Mouse (Mus musculus) embryo, embryonic 9.5 days (tissue): ENCODE measurements around the gene Ccdc8.
"Not testable (repeated sequence)": the region's sequence is repeated elsewhere in the genome, so short reads cannot be mapped to it uniquely, and the experiment has no call there.

Experiments used
- DNase-seq: peaks from one replicate; pipeline ENCODE4 v3.0.0-alpha.2; 2017; ENCODE audit errors: extremely low spot score

Ccdc8 gene

DNA sequence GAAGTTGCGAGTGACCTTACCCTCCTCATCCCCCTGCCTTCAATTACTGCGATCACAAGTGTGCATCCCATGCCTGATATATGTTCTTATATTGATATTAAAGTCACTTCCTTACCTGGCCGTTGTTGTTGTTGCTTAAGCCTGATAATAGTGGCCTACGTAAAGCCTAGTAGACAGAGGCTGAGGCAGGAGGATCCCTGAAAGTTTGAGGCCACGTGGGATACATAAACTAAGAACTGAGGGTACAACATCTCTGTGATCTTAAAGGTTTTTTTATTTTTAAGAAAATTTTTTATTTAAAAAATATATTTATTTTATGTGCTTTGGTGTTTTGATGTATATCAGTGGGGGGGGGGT, at the start of gene Ccdc8:
TSS of gene Ccdc8 (plus strand) at position 258 of the 357 bp plus-strand sequence.
- no peak for DNase-seq

DNA sequence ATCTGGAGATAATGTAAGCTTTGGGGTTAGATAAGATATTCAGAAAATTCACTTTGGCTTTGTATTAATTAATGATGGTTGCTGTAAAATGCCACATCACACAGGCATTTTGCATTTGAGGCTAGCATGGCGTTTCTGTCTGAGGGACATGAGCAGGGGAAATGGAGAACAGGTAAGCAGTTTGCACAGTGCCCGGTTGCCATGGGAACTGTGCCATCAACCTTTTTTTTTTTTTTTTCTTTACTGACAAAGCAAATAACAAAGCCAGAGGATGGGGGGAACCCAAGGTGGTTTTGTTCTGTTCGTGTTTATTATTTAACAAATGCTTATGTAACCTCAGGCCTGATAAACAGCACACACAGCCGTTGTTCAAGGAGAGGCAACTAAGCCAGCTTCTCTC, 49.6 kb upstream of the Ccdc8 start:
- no peak for DNase-seq

DNA sequence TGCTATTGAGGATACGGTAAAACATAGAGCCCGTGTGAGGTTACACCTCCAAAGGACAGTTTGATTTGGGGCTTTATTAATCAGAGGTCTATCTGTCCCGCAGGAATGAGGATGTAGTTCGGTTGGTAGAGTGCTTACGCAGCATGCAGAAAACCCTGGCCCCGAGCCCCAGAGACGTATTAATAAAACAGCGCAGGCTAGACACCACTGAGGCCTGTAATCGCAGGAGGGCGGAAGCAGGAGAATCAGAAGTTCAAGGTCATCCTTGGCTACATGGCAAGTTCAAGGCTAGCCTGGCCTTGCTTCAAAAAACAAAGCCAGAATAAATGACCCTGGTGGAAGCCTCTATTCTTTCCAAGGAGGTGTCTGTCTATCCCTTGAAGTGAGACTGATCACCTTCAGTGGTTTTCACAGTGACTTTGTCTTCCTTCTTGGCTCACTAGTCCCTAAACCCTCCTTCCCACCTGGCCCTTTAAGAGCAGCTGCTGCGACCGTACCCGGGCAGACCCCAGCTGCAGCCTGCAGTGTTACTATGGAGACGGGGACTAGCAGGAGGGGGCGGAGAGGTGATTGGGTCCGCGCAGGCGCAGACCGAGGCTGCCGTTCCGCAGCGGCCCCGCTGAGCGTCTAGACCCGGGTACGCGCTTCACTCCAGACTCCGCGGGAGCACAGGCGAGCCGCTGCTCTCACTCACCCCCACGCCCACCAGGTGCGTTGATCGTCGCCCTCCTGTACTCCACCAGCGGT, 48.3 kb upstream of the Ccdc8 start, which contains the start of gene Pnmal2:
TSS of gene Pnmal2 (plus strand) at position 622 of the 747 bp plus-strand sequence.
- peak; percentile 91 for DNase-seq

DNA sequence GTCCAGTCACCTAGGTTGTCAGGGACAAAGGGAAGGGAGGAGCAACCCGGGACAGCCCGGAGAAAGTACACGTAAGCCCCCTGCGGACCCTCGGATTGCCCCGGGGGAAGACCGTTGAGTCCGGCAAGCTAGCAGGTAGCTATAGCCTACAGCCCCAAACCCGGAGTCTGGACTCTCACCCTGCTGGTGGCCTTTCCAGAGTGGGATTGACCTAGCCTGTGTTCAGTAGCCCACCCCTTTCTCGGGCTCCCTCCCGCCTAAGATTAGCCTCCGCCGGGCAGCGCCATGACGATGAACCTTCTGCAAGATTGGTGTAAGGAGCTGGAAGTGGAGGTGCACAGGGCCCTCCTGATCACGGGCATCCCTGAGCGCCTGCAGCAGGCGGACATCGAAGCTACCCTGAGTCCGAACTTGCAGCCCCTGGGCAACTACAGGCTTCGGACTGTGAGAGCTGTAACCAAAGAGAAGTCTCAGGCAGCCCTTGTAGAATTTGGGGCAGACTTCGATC, 47.6 kb upstream of the Ccdc8 start:
- no peak for DNase-seq

DNA sequence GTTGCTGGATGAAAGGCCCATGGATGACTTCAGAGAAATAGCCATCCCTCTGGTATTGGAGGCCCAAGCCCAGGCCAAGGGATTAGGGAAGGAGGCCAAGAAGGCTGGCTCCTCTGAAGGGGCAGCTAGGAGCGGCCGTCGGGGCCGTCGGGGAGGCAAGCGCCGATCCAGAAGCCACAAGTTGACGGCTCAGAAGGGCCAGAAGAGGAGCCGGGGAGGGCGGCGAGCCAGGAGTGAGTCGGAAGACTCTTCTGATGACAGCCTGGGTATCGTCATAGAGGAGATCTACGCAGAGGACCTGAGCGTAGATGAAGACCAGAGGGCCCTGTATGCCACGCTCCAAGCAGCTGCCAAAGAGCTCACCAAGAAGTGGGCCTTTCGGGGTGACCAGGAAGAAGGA, 47.1 kb upstream of the Ccdc8 start:
- DNase-seq, result no peak

DNA sequence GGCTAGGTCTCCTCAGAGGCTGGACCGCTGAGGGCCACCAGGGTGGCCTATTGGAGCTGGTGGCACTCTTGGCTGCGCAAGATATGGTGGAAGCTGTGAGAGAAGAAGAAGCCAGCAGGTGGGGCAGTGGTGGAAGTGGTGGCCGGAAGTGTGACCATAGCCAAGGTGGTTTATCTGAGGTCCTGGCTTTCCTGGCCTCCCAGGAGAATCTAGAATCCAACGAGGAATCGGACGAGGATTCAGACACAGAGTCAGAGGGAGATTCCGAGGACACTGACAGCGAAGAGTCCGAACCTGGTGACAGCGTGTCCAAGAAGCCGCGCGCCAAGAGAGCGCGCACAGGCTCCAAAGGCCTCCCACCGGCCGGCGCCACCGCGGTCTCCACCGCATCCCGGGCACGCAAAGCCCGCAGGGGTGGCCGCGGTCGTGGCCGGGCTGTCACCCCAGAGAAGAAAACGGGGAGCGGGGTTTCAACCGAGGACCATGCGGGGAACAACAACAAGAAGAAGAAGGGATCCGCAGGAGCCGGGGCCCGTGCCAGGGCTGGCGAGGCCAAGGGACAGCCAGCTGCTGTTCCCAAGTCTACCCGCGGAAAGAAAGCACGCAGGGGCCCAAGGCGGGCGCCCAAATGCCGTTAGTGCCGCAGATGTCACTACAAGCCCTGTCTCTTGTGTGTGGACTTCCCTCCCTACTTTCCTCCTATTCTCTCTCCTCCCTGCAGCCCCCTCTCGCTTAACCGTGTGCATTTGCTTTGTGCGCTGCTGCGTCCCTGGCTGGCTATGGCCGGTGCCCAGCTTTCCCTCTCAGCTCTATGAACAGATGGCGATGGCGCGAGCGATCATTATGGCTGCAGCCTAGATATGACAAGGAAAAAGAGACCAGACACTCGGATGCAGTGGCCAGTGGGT, 45.8 kb upstream of the Ccdc8 start:
- no peak for DNase-seq

DNA sequence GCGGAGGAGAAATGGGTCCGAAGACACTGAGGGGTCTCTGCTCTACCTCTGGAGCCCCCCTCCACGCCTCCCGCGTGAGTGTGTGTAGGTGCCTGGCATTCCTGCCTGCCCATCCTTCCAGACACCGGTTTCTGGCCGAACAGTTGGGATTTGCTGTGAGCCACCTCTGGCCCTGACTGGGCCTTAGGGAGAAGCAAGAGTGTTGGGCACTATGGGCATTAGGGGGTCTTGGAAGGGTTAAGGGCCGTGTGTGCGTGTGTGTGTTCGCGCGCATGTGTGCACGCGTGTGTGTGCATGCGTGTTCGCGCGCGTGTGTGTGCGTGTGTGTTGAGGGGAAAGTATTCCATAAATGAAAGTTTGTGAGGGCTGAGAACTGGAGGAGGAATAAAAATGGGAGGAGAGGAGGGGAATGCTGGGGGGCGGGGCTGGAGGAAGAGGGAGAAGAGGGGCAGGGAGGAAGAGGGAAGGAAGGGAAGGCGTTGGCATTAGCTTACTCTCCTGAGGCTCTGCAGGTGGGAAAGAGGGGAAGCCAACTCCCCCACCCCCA, 45.1 kb upstream of the Ccdc8 start:
- no peak for DNase-seq

DNA sequence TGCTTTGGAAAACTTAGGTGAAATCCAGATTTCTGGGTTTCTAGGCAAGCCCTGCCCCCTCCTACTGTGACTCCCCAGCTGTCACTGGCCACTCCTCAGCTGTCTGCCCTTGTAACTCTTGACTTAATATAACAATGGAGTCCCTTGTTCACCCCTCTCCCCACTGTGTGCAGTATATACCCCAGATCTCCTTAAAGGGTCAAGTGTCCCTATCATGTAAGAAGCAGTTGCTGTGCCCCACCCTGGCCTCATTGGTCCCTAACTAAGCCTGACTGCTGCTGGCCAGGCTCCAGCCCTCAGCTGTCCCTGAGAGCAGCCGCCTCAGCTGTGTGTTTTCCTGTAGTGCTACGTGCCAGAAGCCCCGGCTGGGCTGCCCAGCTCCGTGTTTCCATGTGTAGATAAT, 44.5 kb upstream of the Ccdc8 start:
- no peak for DNase-seq

DNA sequence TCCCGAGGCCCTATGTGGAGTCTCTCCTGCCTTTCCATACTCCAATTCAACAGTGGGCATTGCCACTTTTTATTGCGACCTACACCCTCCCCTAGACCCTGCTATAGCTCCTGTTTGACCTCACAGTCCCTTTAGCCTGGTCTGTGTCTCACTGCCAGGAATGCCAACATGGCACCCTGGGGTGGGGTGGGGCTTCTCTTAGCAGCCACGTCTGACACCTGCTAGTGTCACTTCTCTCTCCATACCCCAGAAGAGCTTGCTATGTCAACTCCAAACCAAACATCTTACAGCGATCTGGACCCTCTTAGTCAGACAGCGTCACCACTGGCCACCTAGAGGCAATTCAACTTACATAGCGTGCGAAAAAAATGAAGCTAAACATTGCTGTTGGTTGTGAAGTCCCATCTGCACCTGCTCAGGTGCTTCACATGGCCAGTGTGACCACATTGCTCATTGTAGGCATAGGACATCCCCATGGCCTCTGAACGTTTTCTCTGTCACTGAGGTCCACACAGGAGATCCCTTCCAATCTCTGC, 43.5 kb upstream of the Ccdc8 start:
- no peak for DNase-seq

DNA sequence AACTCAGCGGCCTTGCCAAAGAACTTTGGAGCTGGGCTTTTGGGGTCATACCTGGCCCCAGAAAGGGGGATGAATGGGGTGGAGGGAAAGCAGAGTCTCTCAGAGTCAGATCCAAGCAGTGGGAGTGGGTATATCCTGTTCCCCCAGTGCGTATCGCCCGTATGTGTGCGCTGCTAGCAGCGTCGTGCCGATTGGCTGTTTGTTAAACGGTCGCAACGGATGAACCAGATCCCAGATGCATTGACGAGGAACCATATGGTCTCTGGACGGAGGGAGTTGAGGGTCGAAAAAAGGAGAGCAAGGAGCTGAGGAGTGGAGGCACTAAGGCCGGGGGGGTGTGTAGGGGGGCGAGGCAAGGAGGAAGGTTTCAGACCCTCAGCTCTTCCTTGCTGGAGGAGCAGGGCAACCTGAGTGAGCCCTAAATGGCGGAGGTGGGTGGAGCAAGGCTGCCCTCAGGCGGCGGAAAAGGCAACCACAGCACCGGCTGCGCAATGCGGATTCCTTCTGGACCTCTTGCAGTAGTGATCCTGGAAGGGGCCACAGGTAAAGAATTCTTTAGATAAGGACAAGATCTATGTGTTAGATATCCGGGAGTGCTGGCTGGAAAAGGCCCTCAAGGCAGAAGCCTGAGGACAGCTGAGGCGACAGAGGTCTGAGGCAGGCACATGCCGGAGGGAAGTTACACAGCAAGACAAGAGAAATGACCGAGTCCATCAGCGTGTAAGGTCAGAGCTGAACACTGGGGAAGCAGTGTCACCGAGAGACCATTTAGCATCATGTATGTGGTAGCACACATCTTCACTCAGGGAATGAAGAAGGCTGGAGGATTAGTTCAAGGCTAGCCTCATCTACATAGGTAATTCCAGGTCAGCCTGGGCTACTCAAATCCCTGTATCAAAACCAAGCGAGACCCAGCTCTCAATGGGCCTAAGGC, 42.3 kb upstream of the Ccdc8 start:
- DNase-seq, result peak; percentile 86

DNA sequence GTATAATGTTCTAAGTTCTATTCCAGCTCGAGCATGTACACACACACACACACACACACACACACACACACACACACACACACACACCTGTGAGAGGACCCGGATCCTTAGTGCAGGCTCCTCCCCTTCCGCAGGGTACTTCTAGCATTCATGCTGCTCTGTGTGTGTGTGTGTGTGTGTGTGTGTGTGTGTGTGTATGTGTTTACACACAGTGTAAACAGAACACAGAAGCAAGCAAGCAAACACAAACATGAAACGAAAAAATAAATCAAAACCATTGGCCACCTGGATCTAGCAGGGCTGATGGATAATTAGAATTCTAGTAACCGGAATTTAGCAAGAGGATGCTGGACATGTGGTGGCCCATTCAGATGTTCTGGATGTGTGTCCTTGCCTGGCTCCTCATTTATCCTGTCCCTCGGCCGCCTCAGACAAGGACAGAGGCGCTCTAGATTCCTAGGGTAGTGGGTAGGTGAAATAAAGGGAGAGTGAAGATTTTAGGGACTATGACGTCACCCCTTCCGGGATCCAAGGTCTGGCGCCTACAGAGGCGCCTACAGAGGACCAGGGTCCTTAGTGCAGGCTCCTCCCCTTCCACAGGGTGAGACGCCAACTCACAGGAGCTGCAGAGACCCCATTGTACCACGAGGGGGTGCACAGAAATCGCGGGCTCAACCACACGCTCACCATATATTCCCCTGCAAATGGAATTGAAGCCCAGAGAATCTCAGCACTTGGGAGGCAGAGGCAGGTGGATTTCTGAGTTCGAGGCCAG, 41.5 kb upstream of the Ccdc8 start:
- peak; percentile 85 for DNase-seq

DNA sequence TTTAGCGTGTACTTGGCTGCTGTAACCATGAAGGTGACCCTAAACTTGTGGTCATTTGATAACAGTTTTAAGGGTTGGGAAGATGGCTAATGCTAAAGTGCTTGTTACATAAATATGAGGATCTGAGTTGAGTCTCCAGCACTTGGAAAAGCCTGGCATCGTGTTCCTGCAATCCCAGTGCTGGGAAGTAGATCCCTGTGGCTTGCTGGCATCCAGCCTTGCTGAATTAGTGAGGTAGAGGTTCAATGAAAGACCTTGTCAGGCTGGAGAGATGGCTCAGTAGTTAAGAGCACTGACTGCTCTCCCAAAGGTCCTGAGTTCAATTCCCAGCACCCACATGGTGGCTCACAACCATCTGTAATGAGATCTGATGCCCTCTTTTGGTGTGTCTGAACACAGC, 38.7 kb upstream of the Ccdc8 start:
- DNase-seq, result not testable (repeated sequence)

DNA sequence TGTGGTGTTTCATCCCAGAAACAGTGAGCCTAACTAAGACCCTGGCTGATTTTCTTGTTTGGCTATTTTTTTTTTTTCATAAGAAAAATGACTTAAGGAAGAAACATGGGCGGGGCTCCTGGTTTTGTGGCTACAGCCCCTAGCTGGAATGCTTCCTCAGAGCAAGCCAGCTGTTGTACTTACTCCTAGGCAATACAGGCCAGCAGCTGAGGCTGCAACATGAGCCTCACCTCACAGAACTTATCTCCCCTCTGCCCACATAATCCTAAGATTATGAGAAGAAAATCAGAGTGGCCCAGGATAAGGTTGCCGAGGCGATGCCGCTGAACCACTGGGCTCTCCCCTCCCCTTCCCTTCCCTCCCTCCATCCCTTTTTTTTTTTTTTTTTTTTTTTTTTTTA, 36.8 kb upstream of the Ccdc8 start:
- no peak for DNase-seq

DNA sequence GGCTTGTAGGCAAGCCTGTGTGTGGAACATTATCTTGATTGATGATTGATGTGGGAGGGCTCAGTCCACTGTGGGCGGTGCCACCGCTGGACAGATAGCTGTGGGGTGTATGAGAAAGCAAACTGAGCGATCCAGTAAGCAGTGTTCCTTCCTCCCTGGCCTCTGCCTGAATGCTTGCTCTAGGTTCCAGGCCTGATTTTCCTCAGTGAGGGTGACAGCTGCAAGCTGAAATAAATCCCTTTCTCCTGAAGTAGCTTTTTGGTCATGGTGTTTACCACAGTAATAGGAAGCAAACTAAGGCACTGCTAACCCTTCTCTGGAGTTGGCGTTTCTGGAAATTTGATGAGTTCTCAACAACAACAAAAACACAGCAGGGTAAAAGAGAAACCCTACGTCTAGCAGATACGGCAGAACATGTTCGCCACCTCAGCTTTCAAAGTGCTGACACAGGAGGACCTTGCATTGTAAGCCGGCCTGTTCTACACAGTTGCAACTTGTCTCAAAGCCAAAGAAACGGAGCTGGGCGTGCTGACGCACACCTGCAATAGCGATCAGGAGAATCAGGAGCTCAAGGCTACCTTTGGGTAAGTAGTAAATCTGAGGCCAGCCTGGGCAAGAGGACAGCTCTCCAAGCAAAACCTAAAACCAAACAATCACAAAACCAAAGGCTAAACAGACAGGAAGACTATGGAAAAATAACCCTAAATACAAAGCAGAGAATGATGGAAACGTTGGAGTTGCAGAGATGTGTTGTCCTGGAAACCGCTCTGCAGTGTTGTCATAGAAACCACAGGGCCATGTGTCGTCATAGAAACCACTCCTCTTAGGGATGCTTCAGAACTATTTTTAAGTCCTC, 35.9 kb upstream of the Ccdc8 start:
- DNase-seq, result no peak

DNA sequence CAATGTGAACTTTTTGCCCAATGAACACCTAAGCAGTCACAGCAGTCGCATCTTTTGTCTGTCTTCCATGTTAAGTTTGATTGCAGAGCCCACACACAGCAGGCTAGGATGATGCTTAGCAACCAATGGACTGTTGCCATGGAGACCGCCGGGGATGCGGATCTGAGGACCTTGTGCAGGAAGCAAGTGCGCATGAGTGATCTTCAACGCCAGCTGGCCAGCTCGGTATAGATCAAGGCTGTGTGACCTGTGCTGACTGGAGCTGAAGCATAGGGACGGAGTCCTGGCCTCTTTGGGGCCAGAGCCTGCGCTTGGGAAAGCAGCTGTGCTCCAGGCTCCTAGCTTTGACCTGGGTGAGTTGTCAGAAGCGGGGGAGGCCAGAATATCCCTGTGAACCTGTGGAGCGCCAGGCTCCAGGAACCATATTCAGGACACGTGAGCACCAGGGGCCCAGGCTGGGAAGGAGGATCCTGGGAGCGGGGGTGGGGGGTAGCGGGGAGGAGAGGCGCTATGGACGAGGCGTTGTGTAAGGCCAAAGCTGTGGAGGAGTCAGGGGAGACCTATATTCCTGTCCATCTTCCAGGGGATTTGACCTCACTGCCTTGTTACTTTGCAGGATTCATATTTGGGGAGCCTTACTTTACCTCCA, 32.8 kb upstream of the Ccdc8 start, which contains the start of gene Pnmal1:
TSS of gene Pnmal1 (plus strand) at position 141 of the 649 bp plus-strand sequence.
- peak; percentile 82 for DNase-seq

DNA sequence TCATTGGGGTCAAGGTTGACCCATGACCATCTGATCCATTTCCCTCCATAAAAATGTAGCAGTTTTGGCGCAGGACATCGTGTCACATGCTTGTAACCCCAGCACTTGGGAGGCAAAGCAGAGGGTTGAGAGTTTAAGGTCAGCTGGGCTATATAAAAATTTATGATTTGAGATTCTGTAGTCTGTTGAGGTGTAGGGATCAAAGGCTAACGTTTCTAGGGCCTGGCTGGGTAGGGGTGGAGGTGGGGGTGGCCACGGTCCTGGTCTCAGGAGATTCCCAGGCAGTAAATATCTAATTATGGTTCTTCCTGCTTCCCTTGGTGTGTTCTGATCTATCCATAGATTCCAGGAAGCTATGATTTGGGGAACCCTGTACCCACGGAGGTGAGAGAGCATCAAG, 30.8 kb upstream of the Ccdc8 start:
- DNase-seq, result no peak

DNA sequence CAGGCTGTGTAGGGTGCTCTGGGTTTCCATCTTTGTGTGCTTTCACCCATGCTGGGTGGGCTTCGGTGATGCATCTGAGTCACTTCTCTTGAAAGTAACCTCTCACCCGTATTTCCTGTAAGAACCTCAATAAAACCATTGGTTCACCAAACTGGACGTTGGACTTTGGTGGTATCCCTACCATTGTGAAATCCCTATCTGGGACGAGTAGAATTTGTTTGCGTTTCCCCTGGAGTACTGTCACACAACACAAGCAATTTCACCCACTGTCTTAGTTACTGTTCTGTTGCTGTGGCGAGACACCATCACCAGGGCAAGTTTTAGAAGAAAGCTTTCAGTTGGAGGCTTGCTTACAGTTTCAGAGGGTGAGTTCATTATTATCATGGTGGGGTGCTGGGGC, 24.1 kb upstream of the Ccdc8 start:
- DNase-seq, result no peak

DNA sequence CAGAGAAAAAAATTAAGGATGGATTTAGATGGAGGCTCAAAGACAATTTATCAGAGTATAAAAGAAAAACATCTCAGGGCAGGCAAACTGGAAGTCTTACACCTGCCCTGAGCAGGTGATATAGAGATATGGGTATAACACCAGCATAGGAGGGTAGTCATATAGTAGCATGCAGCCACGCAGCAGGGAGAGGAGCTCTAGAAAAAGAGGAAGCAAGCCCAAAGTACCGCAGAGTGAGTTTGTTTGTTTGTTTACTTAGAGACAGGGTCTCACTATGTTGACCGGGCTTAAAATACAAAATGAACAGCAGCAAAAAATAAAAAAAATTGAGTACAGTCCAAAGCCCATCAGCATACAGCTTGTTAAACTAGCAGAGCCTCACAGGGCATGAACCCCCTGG, 21.3 kb upstream of the Ccdc8 start:
- DNase-seq, result no peak

DNA sequence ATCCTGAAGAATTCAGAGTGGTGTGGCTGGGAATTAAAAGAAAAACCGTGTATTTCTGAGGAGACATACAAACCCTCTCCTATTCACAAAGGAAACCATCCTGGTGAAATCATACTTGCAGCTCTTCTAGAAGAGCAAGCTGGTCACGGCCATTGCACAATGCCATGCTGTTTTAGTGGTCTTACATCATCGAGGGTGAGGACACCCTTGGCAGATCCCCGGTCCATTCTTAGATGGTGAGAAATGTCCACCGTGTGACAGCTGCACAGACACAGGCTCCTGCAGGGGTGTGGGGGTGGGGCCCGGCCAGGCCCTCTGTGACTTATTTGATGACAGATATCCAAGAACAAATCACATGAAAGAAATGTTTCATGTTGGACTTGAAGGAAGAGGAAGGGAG, 18.5 kb upstream of the Ccdc8 start:
- DNase-seq, result no peak
